Mouse (Mus musculus) lung, postnatal 0 days (tissue): Measurements from ENCODE around the gene Mad2l2. TPM values are rescaled to one million over a fixed set of nuclear protein-coding genes. Genes with fewer than 3 reads are reported as not detected.
"Not testable (repeated sequence)": the region's sequence is repeated elsewhere in the genome, so short reads cannot be mapped to it uniquely, and the experiment has no call there.

Experiments used
- ATAC-seq: fragments of 200-750 bp; cut with Nextera tagmentation; 2 replicates; pipeline ENCODE4 v1.8.0; 2017; ENCODE audit warnings: moderate library complexity
- DNase-seq: peaks from one replicate; pipeline ENCODE4 v3.0.0-alpha.2; 2016; ENCODE audit warnings: low spot score
- H3K27ac ChIP-seq: fragments of 300-500 bp; sonication (generic); 2 replicates; pipeline ENCODE4 v1.5.1; 2014; ENCODE audit warnings: antibody characterized with exemption, mild to moderate bottlenecking, low read length, mixed read lengths
- H3K27me3 ChIP-seq: fragments of 300-500 bp; sonication (generic); replicated peaks from 2 replicates; pipeline ENCODE4 v1.6.1; 2014; ENCODE audit warnings: low read length, mixed read lengths; ENCODE audit not compliant: insufficient read depth
- H3K36me3 ChIP-seq: fragments of 300-500 bp; sonication (generic); 2 replicates; pipeline ENCODE4 v1.6.1; 2014; ENCODE audit warnings: low read length, mixed read lengths; ENCODE audit not compliant: insufficient read depth
- H3K4me1 ChIP-seq: fragments of 300-500 bp; sonication (generic); 2 replicates; pipeline ENCODE4 v1.6.1; 2014; ENCODE audit warnings: antibody characterized with exemption, low read depth, low read length, mixed read lengths; ENCODE audit not compliant: insufficient read depth
- H3K4me2 ChIP-seq: fragments of 300-500 bp; sonication (generic); replicated peaks from 2 replicates; pipeline ENCODE4 v1.6.1; 2014; ENCODE audit warnings: low read depth, mild to moderate bottlenecking, low read length, moderate library complexity, mixed read lengths
- H3K4me3 ChIP-seq: fragments of 300-500 bp; sonication (generic); 2 replicates; pipeline ENCODE4 v1.5.1; 2014; ENCODE audit warnings: low read depth, low read length
- H3K9ac ChIP-seq: fragments of 300-500 bp; sonication (generic); replicated peaks from 2 replicates; pipeline ENCODE4 v1.6.1; 2014; ENCODE audit warnings: low read depth, mild to moderate bottlenecking
- H3K9me3 ChIP-seq: fragments of 300-500 bp; sonication (generic); 2 replicates; pipeline ENCODE4 v1.6.1; 2016; ENCODE audit warnings: low read length, mixed read lengths
- CTCF ChIP-seq: IDR thresholded peaks from 2 replicates; pipeline ENCODE4 v1.5.1; 2016; ENCODE audit warnings: antibody characterized with exemption, mild to moderate bottlenecking
- EP300 ChIP-seq: IDR thresholded peaks from 2 replicates; pipeline ENCODE4 v1.6.1; 2016; ENCODE audit warnings: antibody characterized with exemption, mild to moderate bottlenecking, control low read depth
- WGBS: fragments of 180-500 bp; shearing (Covaris S2); extraction: QIAGEN DNeasy Blood & Tissue Kit; methylation state at CpG from one replicate; pipeline ENCODE4 v1.1.7; 2014; 5-methylcytosine and 5-hydroxymethylcytosine counted together
- polyA plus RNA-seq: library from polyadenylated mRNA; unstranded; fragments of >200 nt; fragmentation: Nextera tagmentation; extraction: Ambion mirVana; gene quantifications from 2 replicates; pipeline ENCODE4 v1.2.1, GENCODE M21; 2015

Gene Mad2l2
- polyA plus RNA-seq, 1 experiment from 2014 or later: 35.7 TPM

DNA sequence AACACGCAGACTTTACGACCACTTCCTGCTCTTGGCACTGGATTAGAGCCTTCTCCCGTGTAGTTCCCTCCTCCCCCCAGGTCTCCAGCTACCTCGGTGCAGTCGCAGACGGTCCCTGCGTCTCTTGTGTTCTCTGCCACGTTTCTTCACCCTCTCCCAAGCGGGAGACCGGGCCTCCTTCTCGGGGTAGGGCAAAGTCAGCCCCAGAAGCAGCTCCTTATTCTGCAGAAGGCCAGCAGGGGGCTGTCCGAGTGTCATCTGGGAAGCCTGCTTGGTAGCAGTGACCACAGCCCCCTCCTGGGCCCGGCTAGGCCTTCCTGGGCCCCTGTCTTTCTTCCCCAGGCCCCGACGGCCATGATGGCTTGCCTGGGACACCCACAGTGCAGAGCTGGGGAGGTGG, 14.7 kb upstream of the Mad2l2 start:
- Histone ChIP-seq H3K9ac (no peak overlapping the region), H3K4me1 (no peaks in the 10 kb centered on the region), H3K4me2 (no peak overlapping the region), H3K27ac (no peak overlapping the region), H3K36me3 (no peaks in the 10 kb centered on the region), H3K27me3 (0 out of 2 replicates have a peak, but pooled peaks cover 5% of the 10 kb centered on the region), H3K4me3 (no peak overlapping the region), H3K9me3 (no peaks in the 10 kb centered on the region)
- DNase-seq (peak; percentile 37), ATAC-seq (peak; percentile 44)
- WGBS: 2% methylated on average over 15 of the region's 15 CpGs
- TF ChIP-seq CTCF: peak; percentile 62
- TF ChIP-seq EP300: no peak

DNA sequence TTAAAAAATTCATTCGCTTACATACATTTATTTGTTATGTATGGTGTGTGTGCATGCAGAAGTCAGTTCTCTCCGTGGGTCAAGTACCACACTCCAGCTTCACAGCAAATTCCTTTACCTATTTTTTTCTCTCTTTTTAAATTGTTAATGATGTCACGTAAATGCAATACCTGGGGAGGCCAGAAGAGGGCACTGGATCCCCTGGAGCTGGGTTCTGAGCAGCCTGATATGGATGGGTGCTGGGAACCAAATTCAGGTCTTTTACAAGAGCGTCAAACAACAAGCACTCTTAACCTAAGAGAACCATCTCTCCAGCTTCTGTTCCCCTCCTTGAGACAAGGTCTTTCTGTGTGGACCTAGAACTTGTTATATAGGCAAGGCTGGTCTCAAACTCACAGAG, 13.5 kb upstream of the Mad2l2 start:
- Histone ChIP-seq H3K27me3 (0 out of 2 replicates have a peak, but pooled peaks cover 5% of the 10 kb centered on the region), H3K4me2 (no peak overlapping the region), H3K4me1 (no peaks in the 10 kb centered on the region), H3K9me3 (no peaks in the 10 kb centered on the region), H3K27ac (no peak overlapping the region), H3K36me3 (no peaks in the 10 kb centered on the region), H3K9ac (no peak overlapping the region), H3K4me3 (no peak overlapping the region)
- TF ChIP-seq CTCF (peak; percentile 22), EP300 (no peak)
- 67% methylated on average over 4 of the region's 4 CpGs for WGBS
- DNase-seq: no peak
- no peak for ATAC-seq

DNA sequence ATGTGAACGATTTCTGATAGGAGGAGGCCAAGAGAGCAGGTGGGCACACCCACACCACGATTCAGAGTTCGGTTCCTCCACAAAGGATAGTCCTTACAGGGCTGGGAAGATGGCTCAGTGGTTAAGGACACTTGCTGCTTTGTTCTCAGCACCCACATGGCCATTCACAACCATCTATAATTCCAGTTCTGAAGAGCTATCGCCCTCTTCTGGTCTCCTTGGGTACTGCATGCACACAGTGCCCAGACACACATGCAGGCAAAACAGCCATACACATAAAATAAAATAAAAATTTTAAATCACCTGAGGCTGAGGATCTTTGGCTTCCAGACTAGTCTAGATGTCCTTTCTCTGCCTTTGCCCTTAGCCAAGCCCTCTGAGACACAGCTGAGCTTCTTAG, 12.8 kb upstream of the Mad2l2 start:
- H3K27me3 ChIP-seq: 0 out of 2 replicates have a peak, but pooled peaks cover 5% of the 10 kb centered on the region
- DNase-seq: no peak
- H3K4me3 ChIP-seq: no peak overlapping the region
- no peaks in the 10 kb centered on the region for H3K4me1 ChIP-seq
- no peaks in the 10 kb centered on the region for H3K9me3 ChIP-seq
- no peak overlapping the region for H3K27ac ChIP-seq
- no peak for ATAC-seq
- TF ChIP-seq EP300: no peak
- peak; percentile 40 for TF ChIP-seq CTCF
- 69% methylated on average over 4 of the region's 4 CpGs for WGBS
- H3K4me2 ChIP-seq: no peak overlapping the region
- H3K36me3 ChIP-seq: no peaks in the 10 kb centered on the region
- no peak overlapping the region for H3K9ac ChIP-seq

DNA sequence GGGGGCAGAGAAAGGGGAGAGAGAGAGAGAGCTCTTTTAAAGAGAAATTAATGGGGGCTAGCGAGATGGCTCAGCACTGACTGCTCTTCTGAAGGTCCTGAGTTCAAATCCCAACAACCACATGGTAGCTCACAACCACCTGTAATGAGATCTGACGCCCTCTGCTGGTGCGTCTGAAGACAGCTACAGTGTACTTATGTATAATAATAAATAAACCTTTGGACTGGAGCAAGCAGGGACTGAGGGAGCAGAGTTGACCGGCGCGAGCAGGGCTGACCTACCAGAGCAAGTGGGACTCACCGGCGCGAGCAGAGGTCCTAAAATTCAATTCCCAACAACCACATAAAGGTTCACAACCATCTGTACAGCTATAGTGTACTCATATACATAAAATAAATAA, 10.6 kb upstream of the Mad2l2 start:
- H3K4me2 ChIP-seq, H3K4me1 ChIP-seq, ATAC-seq, H3K4me3 ChIP-seq, H3K27me3 ChIP-seq, H3K36me3 ChIP-seq, H3K27ac ChIP-seq, H3K9ac ChIP-seq, H3K9me3 ChIP-seq, DNase-seq: not testable (repeated sequence)
- 77% methylated on average over 9 of the region's 9 CpGs for WGBS
- TF ChIP-seq CTCF: peak; percentile 18; the same call in 1 of the 2 replicates

DNA sequence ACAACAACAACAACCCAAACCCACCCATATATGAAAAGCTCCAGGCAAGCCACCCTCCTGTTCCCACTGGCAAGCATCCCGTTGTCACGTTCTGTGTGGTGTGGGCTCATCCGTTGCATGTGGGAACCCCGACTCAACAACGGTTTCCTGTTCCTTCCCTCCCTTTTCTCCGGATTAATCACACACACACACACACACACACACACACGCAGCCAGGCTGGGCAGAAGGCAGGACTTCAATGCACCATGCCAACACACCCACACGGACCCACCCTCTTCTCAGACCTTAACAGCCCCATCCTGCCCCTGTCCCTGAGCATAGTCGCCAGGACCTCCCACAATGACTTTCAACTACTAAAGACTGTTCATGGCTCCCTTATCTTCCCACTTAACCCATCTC, 9.6 kb upstream of the Mad2l2 start:
- no peak overlapping the region for H3K9ac ChIP-seq
- no peak overlapping the region for H3K4me2 ChIP-seq
- no peak overlapping the region for H3K27ac ChIP-seq
- DNase-seq (no peak), ATAC-seq (no peak)
- H3K27me3 ChIP-seq: no peaks in the 10 kb centered on the region
- 59% methylated on average over 9 of the region's 9 CpGs for WGBS
- H3K36me3 ChIP-seq: no peaks in the 10 kb centered on the region
- H3K4me1 ChIP-seq: no peaks in the 10 kb centered on the region
- no peaks in the 10 kb centered on the region for H3K9me3 ChIP-seq
- no peak overlapping the region for H3K4me3 ChIP-seq
- TF ChIP-seq EP300 (no peak), CTCF (no peak)

DNA sequence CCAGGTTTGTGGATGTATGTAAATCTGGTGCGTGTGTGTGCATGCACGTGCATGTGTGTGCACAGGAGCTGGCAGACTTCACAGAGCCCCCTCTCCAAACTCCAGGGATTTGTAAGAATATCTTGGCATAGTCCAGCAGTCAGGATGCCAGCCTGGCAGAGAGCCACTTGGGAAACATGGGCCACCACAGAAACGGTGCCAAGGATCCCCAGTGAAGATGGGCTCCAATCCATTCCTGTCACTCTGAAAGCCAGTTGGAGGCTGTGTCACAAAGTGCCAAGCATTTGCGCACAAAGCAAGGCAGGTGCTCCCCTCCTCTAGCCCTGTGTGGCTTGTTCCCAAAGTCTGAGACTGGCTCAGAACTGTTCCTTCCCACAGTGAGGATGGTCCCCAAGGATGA, 8.8 kb upstream of the Mad2l2 start:
- no peak overlapping the region for H3K4me2 ChIP-seq

DNA sequence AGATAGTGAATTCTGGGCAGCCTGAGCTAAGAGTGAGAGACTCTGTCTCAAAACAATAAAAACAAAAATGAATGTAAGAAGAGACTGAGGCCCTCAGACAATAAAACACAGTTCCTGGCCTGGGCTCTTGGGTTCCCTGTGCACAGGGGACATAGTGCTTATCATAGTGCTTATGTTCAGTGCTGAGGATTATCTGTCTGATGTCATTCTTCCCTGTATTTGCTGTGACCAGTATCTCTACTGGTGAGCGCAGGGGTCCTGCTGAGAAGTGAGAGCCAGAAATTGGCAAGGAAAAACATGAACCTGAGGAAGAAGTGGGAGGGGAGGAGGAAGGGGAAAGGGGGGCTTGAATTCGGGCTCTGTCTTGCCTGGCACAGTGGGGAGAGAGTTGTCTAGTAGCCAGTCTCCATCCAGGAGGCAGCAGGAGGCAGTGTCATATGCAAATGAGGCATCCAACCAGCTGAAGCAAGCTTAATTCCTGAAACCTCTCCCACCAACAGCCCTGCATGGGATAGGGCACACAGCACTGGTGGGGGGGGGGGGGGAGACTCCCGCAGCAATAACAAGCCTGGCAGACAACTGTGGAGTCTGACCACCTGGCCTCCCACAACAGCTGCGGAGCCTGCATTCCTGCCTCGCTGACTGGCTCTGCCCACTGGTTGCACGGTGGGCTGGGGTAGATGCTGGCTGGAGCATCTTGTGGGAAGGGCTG, 8.0 kb upstream of the Mad2l2 start:
- H3K27me3 ChIP-seq: no peaks in the 10 kb centered on the region
- H3K4me3 ChIP-seq: no peak overlapping the region
- H3K36me3 ChIP-seq: no peaks in the 10 kb centered on the region
- no peak overlapping the region for H3K27ac ChIP-seq
- ATAC-seq (no peak), DNase-seq (no peak)
- no peak overlapping the region for H3K9ac ChIP-seq
- WGBS: 24% methylated on average over 5 of the region's 6 CpGs
- no peaks in the 10 kb centered on the region for H3K4me1 ChIP-seq
- H3K4me2 ChIP-seq: no peak overlapping the region
- TF ChIP-seq EP300: no peak
- no peak for TF ChIP-seq CTCF
- H3K9me3 ChIP-seq: no peaks in the 10 kb centered on the region

More for the DNA sequence above, 8.8 kb upstream of the Mad2l2 start:
- 81% methylated on average over 4 of the region's 4 CpGs for WGBS
- no peaks in the 10 kb centered on the region for H3K36me3 ChIP-seq
- no peak overlapping the region for H3K27ac ChIP-seq
- ATAC-seq (no peak), DNase-seq (no peak)
- no peak overlapping the region for H3K4me3 ChIP-seq
- H3K9me3 ChIP-seq: no peaks in the 10 kb centered on the region
- no peak for TF ChIP-seq CTCF
- TF ChIP-seq EP300: no peak
- H3K9ac ChIP-seq: no peak overlapping the region
- H3K4me1 ChIP-seq: no peaks in the 10 kb centered on the region
- no peaks in the 10 kb centered on the region for H3K27me3 ChIP-seq
